Mouse (Mus musculus) T-helper 2 cell (primary cell): Measurements from ENCODE around the gene Serpine2.

ENCODE experiments used
- in situ Hi-C: fragments of 300-600 bp; cut with MboI, MseI; formaldehyde crosslinking; loops from one replicate; pipeline ENCODE4 v1.15.1; 2025; ENCODE audit warnings: high pct_unique_total_duplicates

Serpine2 gene

DNA sequence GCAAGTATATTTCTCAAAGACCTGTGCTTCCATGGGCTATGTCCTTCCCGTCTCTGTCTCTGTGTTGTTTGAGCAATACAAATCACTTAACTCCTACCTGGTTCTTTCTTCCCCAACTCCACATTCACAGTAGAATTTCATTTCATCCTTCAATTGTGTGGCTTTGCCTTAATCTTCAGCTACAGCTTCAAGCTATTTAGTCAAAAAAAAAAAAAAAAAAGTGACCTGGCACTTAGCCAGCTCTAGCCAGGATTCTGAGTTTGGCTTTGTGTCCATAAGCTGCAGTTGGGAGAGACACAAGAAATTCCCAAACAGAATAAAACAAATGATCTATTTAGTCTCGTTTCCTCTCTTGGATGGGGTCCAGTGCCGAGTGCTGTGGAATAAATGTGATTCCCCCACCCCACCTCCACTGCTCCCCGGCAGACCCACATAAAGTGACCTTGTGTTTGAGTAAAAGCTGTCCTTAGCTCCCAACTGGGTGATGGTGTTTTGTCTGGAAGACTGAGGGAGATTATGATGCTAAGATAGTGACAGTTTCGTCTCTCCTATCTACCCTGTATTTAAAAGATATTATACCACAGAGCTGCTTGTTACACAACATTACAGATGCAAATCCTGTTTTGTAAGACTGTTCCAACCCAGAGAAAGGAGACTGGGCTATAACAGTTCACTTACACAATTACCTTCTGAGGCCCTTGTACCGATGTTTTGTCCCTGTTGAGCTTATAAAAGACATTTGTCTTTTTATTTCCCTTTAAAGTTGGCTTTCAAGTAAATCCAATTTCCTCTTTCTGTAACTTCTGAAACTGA is at the start of gene Serpine2:
Serpine2 (minus strand) TSS at position 51 of the 813 bp plus-strand sequence.
- in situ Hi-C loops = no loop called here

DNA sequence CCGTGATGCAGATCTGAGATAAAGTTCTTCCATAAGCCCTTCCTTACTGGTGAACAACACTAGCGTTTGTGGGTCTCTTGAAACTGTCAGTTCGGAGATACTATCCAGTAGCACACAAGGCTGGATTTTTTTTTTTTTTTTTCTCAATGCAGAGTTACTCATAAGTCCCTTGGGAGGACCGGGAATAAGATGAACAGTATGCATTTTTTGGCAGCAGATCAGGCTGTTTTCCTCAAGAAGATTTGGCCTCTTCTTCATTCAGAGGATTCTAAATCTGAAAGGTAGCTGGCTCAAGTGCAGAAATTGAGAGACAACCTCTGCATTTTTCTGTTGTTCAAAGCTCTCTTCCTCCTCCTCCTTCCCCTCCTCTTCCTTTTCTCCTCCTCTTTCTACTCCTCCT is 46.8 kb upstream of the Serpine2 start:
- in situ Hi-C loops = no loop called here

DNA sequence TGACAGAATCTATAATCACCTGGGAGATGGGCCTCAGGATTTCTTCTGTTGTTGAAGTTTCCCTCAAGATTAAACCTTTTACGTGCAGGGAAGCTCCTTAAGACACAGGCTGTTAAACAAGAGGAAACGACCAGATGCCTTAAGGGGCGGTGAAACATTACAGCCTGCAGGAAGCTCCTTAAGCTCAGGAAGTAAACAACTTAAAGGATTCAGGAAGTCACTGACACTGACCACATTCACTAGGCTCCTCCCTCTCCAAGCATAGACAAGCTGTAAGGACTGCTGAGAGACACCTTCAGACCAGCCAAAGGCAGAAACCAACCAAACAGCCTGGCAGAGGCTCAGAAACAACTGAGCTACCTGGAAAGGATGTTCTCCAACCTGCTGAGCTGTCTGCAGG is 44.3 kb upstream of the Serpine2 start:
- in situ Hi-C loops = no loop called here

DNA sequence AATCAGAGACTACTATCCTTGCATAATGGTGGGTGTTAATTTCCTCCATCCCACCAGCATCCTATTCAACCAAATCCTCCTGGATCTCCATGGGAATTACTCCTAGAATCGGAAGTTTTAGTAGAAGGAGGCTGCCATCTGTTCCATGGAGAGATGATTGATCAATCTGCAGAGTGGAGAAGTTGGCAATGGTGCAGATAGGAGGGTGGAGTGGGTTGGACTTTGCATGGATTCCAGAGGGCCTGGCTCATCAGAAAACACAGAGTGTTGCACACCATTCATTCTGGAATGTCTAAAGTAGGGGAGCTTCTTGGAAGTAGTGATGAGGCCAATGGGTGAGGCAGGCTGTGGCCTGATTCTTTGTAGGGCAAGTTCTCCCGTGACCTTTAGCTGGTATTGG is 41.9 kb upstream of the Serpine2 start:
- in situ Hi-C loops = no loop called here

DNA sequence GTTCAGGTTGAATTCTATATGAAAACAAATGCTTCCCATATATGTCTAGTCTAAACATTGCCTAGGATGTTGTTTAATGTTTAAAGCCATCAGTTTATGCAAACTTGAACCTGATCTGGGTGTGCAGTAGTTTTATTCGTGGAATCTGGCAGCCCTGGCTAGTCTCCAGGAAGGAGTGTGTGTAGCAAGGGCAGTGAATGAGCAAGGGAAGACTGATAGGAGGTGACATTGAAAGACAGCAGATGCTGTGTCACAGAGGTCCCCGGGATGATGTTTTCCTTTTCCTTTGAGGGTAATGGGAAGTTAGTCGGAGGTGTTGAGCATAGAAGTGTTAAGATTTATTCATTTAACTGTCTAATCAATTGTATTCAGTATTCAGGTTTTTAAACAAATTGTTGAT is 21.7 kb upstream of the Serpine2 start:
- in situ Hi-C loops = no loop called here

DNA sequence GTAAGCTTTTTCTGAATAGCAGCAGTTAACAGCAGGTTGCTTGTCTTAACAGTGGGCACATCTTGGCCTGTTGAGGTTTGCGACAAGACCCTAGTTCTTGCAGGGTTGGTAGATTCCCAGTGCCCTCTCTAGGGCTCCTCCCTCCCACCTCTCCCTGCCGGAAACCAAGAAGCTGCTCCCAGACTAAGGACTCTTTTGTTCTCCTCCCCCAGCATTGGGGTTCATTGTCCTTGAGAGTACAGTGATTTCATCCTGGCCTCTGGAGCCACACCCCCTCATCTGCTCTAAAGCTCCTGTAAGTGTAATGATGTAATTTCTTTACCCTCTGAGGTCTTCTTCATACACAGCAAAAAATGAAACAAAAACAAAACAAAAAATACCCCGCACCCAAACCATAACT is 13.8 kb upstream of the Serpine2 start:
- in situ Hi-C loops = no loop called here

DNA sequence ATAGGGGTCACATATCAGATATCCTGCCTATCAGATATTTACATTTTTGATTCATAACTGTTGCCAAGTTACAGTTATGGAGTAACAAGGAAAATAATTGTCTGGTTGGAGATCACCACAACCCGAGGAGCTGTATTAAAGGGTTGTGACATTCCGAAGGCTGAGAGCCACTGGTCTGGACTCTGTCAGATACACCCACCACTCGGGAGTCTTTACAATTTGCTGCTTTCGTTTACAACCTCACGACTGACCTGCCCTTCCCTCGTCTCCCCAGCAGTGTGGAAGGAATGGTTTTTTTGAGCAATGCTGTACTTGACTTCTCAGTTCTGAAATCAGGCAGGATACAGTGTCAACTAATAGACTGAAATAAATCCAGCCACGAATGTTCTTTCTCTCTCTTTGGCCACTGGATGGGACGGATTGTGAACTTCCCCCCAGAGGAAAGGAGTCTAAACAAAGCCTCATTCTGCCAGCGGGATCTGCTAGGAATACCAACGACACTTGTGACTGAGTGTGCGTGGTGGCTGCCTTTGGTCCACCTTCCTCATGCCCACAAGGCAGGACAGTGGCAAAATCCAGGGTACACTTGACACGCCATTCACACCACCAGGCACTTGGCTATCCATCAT is 455 bp downstream of the Serpine2 start:
- in situ Hi-C loops = no loop called here

DNA sequence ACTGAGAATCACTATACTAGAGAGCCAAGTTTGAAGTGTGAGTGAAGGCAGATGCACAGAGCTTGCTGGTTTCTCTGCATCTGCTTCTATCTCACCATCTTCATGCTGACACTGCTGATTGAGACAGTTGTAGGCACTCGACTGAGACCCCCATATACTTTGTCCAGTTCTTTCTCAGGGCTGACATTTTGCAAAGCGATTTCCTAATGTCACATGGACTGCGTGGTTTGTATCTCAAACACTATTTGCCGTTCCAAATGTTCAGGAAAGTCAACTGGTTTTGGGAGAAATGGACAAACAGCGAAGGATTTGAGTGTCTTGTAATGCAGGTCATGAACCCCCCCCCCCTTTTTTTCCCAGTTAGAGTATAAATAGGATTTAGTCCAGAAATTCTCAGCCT is 1.0 kb downstream of the Serpine2 start:
- in situ Hi-C loops = no loop called here

DNA sequence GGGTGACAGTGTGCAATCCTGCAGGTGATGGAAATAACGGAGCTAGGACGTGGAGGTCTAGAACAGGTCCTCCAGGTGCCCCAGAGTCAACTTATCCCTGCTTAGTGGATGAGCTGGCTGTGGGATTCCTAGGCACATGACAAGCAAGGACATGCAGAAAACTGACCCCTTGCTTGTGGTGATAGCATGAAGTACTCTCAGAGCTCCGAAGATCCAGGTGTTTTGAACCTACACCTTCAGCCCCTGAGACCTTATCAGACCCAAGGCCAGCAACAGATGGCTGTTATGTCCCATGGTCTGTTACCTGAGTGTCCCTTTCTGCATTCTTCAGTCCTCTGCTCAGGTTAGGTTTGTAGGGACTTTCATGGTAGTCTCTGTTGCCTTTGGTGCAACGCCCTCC is 2.0 kb downstream of the Serpine2 start:
- in situ Hi-C loops = no loop called here

DNA sequence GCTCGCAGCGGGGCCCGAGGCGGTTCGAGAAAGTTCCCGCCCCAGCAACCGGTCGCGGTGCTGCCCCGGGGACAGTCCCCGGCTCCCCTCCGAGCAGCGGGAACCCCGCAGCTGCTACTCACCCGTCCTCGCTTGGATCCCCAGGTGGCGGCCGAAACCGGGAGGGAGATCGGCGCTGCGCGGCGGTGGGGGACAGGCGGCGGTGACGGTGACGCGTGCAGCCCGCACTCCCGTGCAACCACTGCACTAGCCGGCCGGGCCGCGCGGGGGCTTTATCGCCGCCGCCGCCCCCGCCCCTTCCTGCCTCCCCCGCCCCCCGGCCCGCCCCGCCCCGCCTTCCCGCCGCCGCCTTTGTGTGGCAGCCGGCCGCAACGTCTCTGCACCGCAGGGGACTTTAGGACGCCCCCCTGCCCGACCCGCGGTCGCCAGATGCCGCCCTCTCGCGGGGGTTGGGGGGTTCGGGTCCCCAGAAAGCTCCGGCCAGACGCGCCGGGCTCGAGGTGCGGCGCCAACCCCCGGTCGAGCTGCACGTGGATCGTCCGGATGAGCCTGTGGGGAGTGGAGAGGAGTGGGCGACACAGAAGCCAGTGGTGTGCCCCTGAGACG is 2.5 kb downstream of the Serpine2 start:
- in situ Hi-C loops = no loop called here

DNA sequence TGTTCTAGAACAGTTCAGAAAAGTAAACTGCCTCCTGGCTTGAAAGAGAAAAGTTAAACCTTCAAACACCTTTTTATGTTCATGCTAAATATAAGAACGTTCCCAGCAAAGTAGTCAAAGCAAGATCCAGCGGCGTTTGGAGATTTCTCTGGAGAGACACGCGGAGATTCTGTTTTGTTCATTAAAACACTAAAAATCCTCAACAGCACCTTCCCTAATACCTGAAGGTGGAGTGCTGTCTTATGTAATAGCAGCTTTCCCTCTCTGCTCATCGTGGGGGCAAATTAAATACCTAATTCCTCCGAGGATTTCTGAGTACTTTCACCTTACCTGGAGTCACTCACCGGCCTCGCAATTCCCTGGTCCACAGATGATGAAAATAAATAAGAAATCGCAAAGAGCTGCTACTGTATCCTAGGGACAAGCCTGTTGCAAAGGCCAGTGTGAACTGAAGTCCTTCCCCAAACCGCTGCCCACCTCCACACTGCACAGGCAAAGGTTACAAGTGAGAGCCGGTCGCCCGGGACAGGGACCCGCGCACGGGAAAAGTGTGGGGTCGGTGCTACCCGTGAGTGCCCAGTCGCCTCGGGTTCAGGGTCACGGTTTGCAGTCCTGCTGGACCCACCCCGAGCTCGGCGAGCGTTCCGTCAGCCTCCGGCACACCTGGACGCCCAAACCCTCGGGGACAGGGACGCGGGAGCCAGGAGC is 3.1 kb downstream of the Serpine2 start:
- in situ Hi-C loops = no loop called here

DNA sequence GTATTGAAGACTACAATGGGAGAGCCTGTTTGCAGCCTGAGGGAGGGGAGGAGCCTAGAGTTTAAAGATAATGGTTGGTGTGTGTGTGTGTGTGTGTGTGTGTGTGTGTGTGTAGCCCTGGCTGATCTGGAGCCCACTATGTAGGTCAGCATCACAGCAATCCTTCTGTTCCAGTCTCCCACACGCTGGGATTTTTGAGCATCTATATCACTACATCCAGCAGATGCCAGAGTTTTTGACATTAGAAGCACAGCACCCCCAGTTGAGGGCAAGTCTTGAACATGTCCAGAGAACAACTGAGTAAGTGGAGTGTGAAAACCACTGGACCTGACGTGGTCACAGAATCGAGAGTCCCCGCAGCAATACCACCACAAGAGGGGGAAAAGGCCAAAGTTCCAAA is 4.2 kb downstream of the Serpine2 start:
- in situ Hi-C loops = no loop called here

DNA sequence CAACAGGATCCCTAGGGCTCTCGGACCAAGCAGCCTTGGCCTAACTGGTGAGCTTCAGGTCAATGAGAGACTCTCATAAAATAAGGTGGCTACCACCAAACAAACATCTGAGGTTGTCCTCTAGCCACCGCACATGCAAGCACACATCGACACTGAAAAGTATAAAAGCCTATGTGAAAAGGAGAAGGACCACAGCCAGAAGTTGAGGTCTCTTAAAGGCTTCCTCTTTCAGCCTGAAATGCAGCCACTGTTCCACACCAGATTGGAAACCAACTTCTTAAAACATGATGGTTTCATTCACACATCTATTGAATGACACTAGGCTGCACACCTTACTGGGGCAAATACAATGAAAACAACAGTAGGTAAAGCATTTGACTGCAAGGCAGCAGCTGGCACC is 7.5 kb downstream of the Serpine2 start:
- in situ Hi-C loops = no loop called here

DNA sequence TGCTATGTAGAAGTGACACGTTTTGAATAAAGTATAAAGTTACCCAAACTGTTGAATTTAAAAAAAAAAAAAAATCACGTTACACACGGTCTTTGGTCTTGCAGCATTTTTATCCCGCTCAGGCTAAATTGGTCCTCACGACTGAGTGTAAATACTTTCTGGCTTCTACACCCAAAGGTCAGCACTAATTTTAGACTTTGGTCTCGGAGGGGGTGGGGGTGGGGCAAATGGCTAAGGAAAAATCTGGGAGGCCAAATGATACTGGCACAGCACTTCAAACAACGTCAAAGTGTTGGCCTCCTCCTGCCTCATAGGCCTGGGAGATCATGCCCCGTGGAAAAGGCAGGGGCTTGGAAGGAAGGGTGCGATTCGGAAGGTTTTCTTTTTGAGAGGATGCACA is 10.6 kb downstream of the Serpine2 start:
- in situ Hi-C loops = no loop called here

DNA sequence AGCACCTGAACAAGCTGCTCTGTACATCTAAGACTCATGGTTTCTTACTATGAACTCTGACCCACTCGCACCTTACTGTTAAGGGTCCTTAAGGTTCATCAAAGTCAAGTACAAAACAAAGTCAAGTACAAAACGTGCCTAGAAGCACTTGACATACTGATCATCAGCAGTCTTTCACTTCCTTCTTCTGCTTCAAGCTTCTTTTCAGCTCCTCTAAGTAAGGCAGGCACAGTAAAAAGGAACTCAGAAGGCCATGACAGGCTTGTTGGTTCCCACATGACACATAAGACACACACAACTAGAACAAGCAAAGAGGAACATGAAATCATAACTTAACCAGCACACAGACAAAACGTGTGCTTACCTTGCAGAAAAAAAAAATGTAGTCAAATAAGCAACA is 12.3 kb downstream of the Serpine2 start:
- in situ Hi-C loops = no loop called here

DNA sequence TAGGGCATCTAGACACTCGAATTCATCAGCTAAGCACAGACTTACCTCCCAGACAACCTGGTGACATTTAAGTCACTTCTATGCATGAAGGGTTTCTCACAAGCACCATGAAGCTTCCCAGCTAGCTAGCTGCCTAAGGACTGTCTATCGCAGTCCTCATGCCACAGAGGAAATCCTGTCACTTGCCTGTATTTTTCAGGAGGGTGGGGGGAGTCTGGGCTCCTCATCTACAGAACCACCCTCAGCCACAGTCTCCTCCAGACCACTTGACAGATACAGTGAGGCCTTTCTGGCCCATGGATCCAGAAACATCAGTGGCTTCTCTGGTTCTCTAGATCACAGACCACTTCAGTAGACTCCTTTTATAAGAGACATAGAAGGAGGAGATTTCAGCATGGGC is 14.1 kb downstream of the Serpine2 start:
- in situ Hi-C loops = no loop called here

DNA sequence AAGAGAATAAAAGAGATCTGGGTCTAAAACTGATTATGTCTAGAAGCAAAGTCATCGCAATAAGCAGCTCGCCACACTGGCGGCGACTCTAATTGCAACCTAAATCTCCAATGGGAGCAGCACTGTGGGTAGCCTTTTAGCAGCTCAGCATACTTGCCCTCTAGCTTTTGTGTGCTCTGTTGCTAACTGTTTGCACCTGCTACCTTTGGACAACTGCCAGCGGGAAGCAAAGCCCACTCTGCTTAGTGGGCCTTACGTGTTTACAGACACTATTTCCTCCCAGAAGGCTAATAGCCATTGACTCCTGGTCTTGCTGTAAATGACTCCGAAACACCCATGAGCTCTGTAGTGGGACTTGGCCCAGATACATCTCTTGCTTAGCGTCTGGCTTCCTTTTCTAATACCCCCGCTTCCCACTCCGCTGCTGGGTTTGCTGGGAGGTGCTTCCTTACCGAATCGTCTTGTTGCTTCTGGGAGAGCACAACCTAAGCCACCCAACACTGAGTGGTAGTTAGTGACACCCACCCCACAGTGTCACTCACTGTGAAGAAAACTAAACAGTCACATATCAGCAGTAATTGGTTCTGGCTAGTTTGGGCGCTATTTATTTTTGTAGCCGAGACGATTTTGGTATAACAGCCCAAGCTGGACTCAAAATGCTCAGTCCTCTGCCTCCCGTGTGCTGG is 28.1 kb downstream of the Serpine2 start:
- in situ Hi-C loops = no loop called here

DNA sequence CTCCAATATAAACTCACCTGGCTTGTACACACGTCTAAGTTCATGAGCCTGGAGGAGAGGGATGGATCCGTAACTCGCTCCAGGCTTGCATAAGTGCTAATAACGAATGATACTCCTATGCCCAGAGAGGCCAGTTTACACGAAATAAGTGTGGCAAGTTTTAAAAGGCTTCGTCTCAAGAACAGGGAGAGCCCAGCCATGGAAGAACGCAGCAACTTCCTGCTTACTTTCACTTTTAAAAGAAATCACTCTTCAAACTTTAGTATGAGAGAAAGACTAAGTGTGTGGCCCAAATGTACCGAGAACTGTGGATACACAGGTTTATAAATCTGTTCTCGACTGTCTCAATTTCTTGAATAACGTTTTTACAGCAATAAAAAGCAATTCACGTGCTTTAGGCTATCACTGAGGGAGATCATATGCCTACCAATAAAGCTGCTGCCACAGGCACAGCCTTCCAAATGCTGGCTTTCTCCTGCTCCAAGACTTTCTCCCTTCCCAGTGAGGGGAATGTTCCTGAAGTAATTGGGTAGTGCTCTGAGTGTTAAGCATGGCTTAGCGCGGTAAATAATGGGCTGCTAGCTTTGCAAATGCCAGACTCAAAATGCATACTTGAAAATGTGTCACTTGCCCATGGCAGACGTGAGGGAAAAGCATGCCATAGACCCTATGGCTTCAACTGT is 36.9 kb downstream of the Serpine2 start:
- in situ Hi-C loops = no loop called here

DNA sequence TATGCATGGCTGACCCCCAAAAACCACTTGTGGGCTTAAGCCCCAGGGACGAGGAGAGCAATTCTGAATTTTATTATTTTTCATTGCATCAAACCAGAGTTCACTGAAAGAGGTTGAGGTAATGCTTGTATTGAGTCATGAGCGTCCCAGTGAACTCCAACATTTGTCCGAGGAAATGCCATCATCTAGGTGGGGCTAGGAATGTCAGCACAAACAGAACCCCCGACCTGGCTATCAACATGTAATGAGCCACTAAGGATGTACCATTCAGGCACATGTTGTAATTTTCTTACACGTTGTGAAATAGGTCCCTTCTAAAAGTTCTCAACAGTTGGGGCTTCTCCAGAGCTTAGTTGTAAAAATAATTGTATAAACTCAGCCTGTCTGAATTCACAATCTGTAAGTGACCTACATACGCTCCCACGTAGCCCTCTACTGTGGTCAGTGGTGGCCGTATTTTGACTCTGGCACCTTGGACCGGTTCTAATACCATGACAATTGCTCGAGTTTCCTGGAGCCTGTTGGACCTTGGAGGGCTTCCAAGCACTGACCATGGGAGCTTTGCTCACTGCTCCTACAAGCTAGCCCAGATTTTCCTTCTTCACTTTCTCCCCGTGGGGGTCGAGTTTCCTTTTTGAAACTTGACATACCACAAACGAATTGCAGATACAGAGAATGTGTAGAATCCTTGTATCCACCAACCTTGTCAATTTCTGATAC is 38.0 kb downstream of the Serpine2 start:
- in situ Hi-C loops = no loop called here

DNA sequence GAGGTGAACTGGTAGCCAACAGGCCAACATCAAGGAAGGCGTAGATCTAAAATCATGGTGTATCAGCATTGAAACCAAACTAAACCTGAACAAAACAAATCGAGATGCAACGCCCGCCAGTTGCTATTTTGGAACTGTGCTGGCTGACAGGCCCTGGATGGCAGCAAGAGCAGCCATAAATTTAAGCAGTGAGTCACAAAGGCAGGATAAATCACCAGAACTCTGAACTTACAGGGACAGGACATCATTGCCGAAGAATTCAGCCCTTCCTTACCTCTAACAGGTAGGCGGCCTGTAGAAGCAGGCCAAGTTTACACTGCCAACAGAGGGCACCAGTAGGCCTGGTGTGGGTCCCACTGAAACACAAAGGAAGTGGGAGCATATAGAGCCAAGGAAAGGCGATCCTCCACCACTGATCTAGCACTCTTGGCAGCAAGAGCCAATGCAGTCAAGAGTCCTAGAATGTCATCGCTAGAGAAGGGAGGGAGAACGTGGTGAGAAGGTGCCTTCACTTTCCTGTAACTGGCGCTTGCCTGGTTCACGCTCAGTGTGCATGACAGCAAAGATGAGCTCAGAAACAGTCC is 41.6 kb downstream of the Serpine2 start:
- in situ Hi-C loops = no loop called here
